Mouse (Mus musculus): ENCODE data around the gene Slc9a8.

GRCm38 (mm10) chr2:167399012-167399411 lies 22.5 kb upstream of the Slc9a8 start:
- TF ChIP-seq GATA1 (IDR thresholded peaks at IDR 0.05; ENCODE audit: borderline replicate concordance, low read length) = no peak
- TF ChIP-seq FLI1 (IDR thresholded peaks at IDR 0.05; ENCODE audit: low read length) = no peak

Measured in megakaryocyte, embryonic 14.5 days (primary cell).